Mouse (Mus musculus) ES-E14 (cell line): Measurements from ENCODE around the gene Psd. TPM values are rescaled to one million over a fixed set of nuclear protein-coding genes. Genes with fewer than 3 reads are reported as not detected.
A peak's percentile ranks its signal among the peaks of the same experiment; 100 is the strongest.

Experiments used
- DNase-seq: peaks from one replicate; pipeline ENCODE4 v3.0.0-alpha.2; 2013; ENCODE audit warnings: low read depth, low spot score
- H3K27ac ChIP-seq: 2 replicates; pipeline ENCODE4 v1.5.1; 2012; ENCODE audit warnings: low read depth, mild to moderate bottlenecking, low read length, moderate library complexity, mixed read lengths; ENCODE audit not compliant: poor library complexity, insufficient read depth, severe bottlenecking
- H3K36me3 ChIP-seq: 2 replicates; pipeline ENCODE4 v1.6.1; 2012; ENCODE audit warnings: mild to moderate bottlenecking, low read length, moderate library complexity, mixed read lengths; ENCODE audit not compliant: control insufficient read depth, poor library complexity, insufficient read depth, severe bottlenecking
- H3K4me1 ChIP-seq, 2 experiments: fragments of 150-350 bp in 1 of 2; sonication (generic) in 1 of 2; 2 replicates each; pipeline ENCODE4 v1.6.1; 2012; ENCODE audit warnings: low read length in 2 of 2, mild to moderate bottlenecking in 1 of 2, mixed read lengths in 1 of 2; ENCODE audit not compliant: control insufficient read depth in 2 of 2, insufficient read depth in 2 of 2, poor library complexity in 1 of 2
- H3K4me3 ChIP-seq, 2 experiments: fragments of 150-350 bp in 1 of 2; sonication (generic) in 1 of 2; 2 replicates each; pipeline ENCODE4 v1.5.1; 2012; ENCODE audit warnings: low read length in 2 of 2, low read depth in 1 of 2, mild to moderate bottlenecking in 1 of 2, mixed read lengths in 1 of 2; ENCODE audit not compliant: insufficient read depth in 1 of 2, poor library complexity in 1 of 2, severe bottlenecking in 1 of 2
- H3K9ac ChIP-seq: 2 replicates; pipeline ENCODE4 v1.6.1; 2012; ENCODE audit warnings: low read depth, mild to moderate bottlenecking, low read length, mixed read lengths; ENCODE audit not compliant: poor library complexity, insufficient read depth, severe bottlenecking
- H3K9me3 ChIP-seq: fragments of 150-350 bp; sonication (generic); 2 replicates; pipeline ENCODE4 v1.6.1; 2012; ENCODE audit warnings: low read depth, mild to moderate bottlenecking, low read length; ENCODE audit not compliant: control insufficient read depth, insufficient read depth
- CHD2 ChIP-seq: IDR thresholded peaks from 2 replicates; pipeline ENCODE4 v1.6.1; 2014; ENCODE audit warnings: mild to moderate bottlenecking, low read depth, low read length, inconsistent platforms
- HCFC1 ChIP-seq: IDR thresholded peaks from 2 replicates; pipeline ENCODE4 v1.6.1; 2012; ENCODE audit warnings: low read length, inconsistent platforms, borderline replicate concordance; ENCODE audit not compliant: insufficient read depth
- MAFK ChIP-seq: IDR thresholded peaks from 2 replicates; pipeline ENCODE4 v1.6.1; 2014; ENCODE audit warnings: mild to moderate bottlenecking, low read depth, low read length, inconsistent platforms; ENCODE audit not compliant: insufficient read depth
- ZC3H11A ChIP-seq: IDR thresholded peaks from 2 replicates; pipeline ENCODE4 v1.6.1; 2012; ENCODE audit warnings: low read depth, mild to moderate bottlenecking, inconsistent platforms, low read length, borderline replicate concordance
- ZNF384 ChIP-seq: IDR thresholded peaks from 2 replicates; pipeline ENCODE4 v1.6.1; 2012; ENCODE audit warnings: low read depth, low read length, inconsistent platforms
- in situ Hi-C, 2 experiments: fragments of 600-800 bp; cut with MboI; formaldehyde crosslinking; loops; one replicate each; pipeline ENCODE4 v1.15.1; 2025; ENCODE audit warnings: low sequenced_read_pairs in 2 of 2, inconsistent platforms in 1 of 2; ENCODE audit not compliant: unreplicated experiment in 2 of 2
- total RNA-seq: library from RNA; depleted of rRNA; stranded (reverse); fragments of 300-350 nt; gene quantifications from 2 replicates; pipeline ENCODE4 v1.2.3, GENCODE M21; 2012

Psd gene
- total RNA-seq, 1 experiment: 2.4 TPM

- TF ChIP-seq MAFK: no peak
- Histone ChIP-seq H3K4me1 (peaks cover 3% of the 10 kb centered on the region in 2 experiments; a peak in 3 of 4 replicates), H3K36me3 (no peaks in the 10 kb centered on the region), H3K4me3 (peak overlapping the region; percentile 74 to 79), H3K9ac (peak overlapping the region; percentile 61), H3K27ac (no peak overlapping the region), H3K9me3 (no peaks in the 10 kb centered on the region)
- in situ Hi-C loops: no loop called here
- DNase-seq: no peak
Measured at GRCm38 (mm10) chr19:46349550-46349949, 22.6 kb upstream of the Psd start.

GRCm38 (mm10) chr19:46348761-46349458 lies 22.0 kb upstream of the Psd start:
- Histone ChIP-seq H3K27ac (no peak overlapping the region), H3K9ac (peak overlapping the region; percentile 61), H3K9me3 (no peaks in the 10 kb centered on the region), H3K36me3 (no peaks in the 10 kb centered on the region), H3K4me1 (peaks cover 3% of the 10 kb centered on the region in 2 experiments; a peak in 3 of 4 replicates), H3K4me3 (peak overlapping the region; percentile 74 to 79)
- in situ Hi-C loops: no loop called here
- no peak for DNase-seq
- TF ChIP-seq HCFC1: no peak
- no peak for TF ChIP-seq MAFK
- no peak for TF ChIP-seq CHD2
- no peak for TF ChIP-seq ZC3H11A
- TF ChIP-seq ZNF384: no peak

- no peaks in the 10 kb centered on the region for H3K9me3 ChIP-seq
- H3K27ac ChIP-seq: no peak overlapping the region
- H3K4me3 ChIP-seq: peak overlapping the region; percentile 74 to 79
- no peaks in the 10 kb centered on the region for H3K36me3 ChIP-seq
- peaks cover 3% of the 10 kb centered on the region in 2 experiments; a peak in 3 of 4 replicates for H3K4me1 ChIP-seq
- H3K9ac ChIP-seq: peak overlapping the region; percentile 61
- in situ Hi-C loops: no loop called here
- TF ChIP-seq ZNF384: no peak
- TF ChIP-seq CHD2: no peak
- no peak for TF ChIP-seq HCFC1
- TF ChIP-seq MAFK: no peak
- TF ChIP-seq ZC3H11A: no peak
- DNase-seq: no peak
Measured at GRCm38 (mm10) chr19:46347936-46348668, 21.1 kb upstream of the Psd start.

- no peaks in the 10 kb centered on the region for H3K9me3 ChIP-seq
- H3K36me3 ChIP-seq: no peaks in the 10 kb centered on the region
- no peak overlapping the region for H3K9ac ChIP-seq
- no peak overlapping the region for H3K27ac ChIP-seq
- DNase-seq: no peak
- no peak overlapping the region for H3K4me3 ChIP-seq
- in situ Hi-C loops: no loop called here
- TF ChIP-seq CHD2 (no peak), HCFC1 (no peak), MAFK (no peak), ZC3H11A (no peak), ZNF384 (no peak)
- peaks cover 3% of the 10 kb centered on the region in 2 experiments; a peak in 3 of 4 replicates for H3K4me1 ChIP-seq
Measured at GRCm38 (mm10) chr19:46347146-46347545, 20.2 kb upstream of the Psd start.
